Mouse (Mus musculus): ENCODE data around the gene Ddx31.

- TF ChIP-seq FLI1 (IDR thresholded peaks at IDR 0.05; ENCODE audit: low read length) (no peak), GATA1 (IDR thresholded peaks at IDR 0.05; ENCODE audit: borderline replicate concordance, low read length) (no peak)
These were observed 67.6 kb downstream of the Ddx31 start for GRCm38 (mm10) chr2:28907691-28908388.
